Mouse (Mus musculus) lung, embryonic 16.5 days (tissue): ENCODE measurements around the gene Ankrd28. TPM values are rescaled to one million over a fixed set of nuclear protein-coding genes. Genes with fewer than 3 reads are reported as not detected.

Source experiments
- ATAC-seq: fragments of 200-750 bp; cut with Nextera tagmentation; 2 replicates; pipeline ENCODE4 v1.8.0; 2017; ENCODE audit warnings: low read depth, mild to moderate bottlenecking, moderate library complexity
- H3K27ac ChIP-seq: fragments of 300-500 bp; sonication (generic); 2 replicates; pipeline ENCODE4 v1.5.1; 2014; ENCODE audit warnings: mild to moderate bottlenecking, control low read depth, low read length
- H3K27me3 ChIP-seq: fragments of 300-500 bp; sonication (generic); 2 replicates; pipeline ENCODE4 v1.6.1; 2014; ENCODE audit warnings: low read depth, low read length, mixed read lengths; ENCODE audit not compliant: control insufficient read depth, insufficient read depth
- H3K36me3 ChIP-seq: fragments of 300-500 bp; sonication (generic); 2 replicates; pipeline ENCODE4 v1.6.1; 2014; ENCODE audit warnings: low read length; ENCODE audit not compliant: control insufficient read depth, insufficient read depth
- H3K4me1 ChIP-seq: fragments of 300-500 bp; sonication (generic); replicated peaks from 2 replicates; pipeline ENCODE4 v1.6.1; 2014; ENCODE audit warnings: low read length, mixed read lengths; ENCODE audit not compliant: control insufficient read depth, insufficient read depth
- H3K4me2 ChIP-seq: fragments of 300-500 bp; sonication (generic); 2 replicates; pipeline ENCODE4 v1.6.1; 2014; ENCODE audit warnings: low read depth, low read length, control low read depth
- H3K4me3 ChIP-seq: fragments of 300-500 bp; sonication (generic); 2 replicates; pipeline ENCODE4 v1.5.1; 2014; ENCODE audit warnings: mild to moderate bottlenecking, low read length, control low read depth
- H3K9ac ChIP-seq: fragments of 300-500 bp; sonication (generic); 2 replicates; pipeline ENCODE4 v1.6.1; 2014; ENCODE audit warnings: low read length, control low read depth
- H3K9me3 ChIP-seq: fragments of 300-500 bp; sonication (generic); 2 replicates; pipeline ENCODE4 v1.6.1; 2016; ENCODE audit warnings: low read length; ENCODE audit not compliant: control insufficient read depth
- WGBS: fragments of 180-500 bp; shearing (Covaris S2); extraction: QIAGEN DNeasy Blood & Tissue Kit; methylation state at CpG from one replicate; pipeline ENCODE4 v1.1.7; 2014; 5-methylcytosine and 5-hydroxymethylcytosine counted together
- polyA plus RNA-seq: library from polyadenylated mRNA; unstranded; fragments of >200 nt; fragmentation: Nextera tagmentation; extraction: Ambion mirVana; gene quantifications from 2 replicates; pipeline ENCODE4 v1.2.1, GENCODE M21; 2015

The Ankrd28 gene
- polyA plus RNA-seq, 1 experiment from 2014 or later = 7.0 TPM

GRCm38 (mm10) chr14:31800446-31800845, 30.0 kb downstream of the Ankrd28 start:
- WGBS = 74% methylated on average over 5 of the region's 5 CpGs

GRCm38 (mm10) chr14:31798937-31799336, 31.5 kb downstream of the Ankrd28 start:
- no peak for ATAC-seq
- no peak overlapping the region for H3K4me3 ChIP-seq
- no peaks in the 10 kb centered on the region for H3K36me3 ChIP-seq
- 0 out of 2 replicates have a peak, but pooled peaks cover 2% of the 10 kb centered on the region for H3K4me1 ChIP-seq
- H3K9me3 ChIP-seq = no peaks in the 10 kb centered on the region
- H3K4me2 ChIP-seq = no peak overlapping the region
- no peak overlapping the region for H3K9ac ChIP-seq
- 61% methylated on average over 10 of the region's 10 CpGs for WGBS
- no peaks in the 10 kb centered on the region for H3K27me3 ChIP-seq
- no peak overlapping the region for H3K27ac ChIP-seq

More at GRCm38 (mm10) chr14:31800446-31800845, 30.0 kb downstream of the Ankrd28 start:
- H3K9me3 ChIP-seq = no peaks in the 10 kb centered on the region
- no peaks in the 10 kb centered on the region for H3K36me3 ChIP-seq
- no peak overlapping the region for H3K27ac ChIP-seq
- H3K27me3 ChIP-seq = no peaks in the 10 kb centered on the region
- no peak overlapping the region for H3K9ac ChIP-seq
- no peak overlapping the region for H3K4me3 ChIP-seq
- no peaks in the 10 kb centered on the region for H3K4me1 ChIP-seq
- ATAC-seq = no peak
- no peak overlapping the region for H3K4me2 ChIP-seq

- Histone ChIP-seq H3K36me3 (no peaks in the 10 kb centered on the region), H3K27ac (no peak overlapping the region), H3K4me3 (no peak overlapping the region), H3K4me1 (0 out of 2 replicates have a peak, but pooled peaks cover 2% of the 10 kb centered on the region), H3K9ac (no peak overlapping the region), H3K4me2 (no peak overlapping the region), H3K9me3 (no peaks in the 10 kb centered on the region), H3K27me3 (no peaks in the 10 kb centered on the region)
- 44% methylated on average over 1 of the region's 1 CpGs for WGBS
- no peak for ATAC-seq
Observed at GRCm38 (mm10) chr14:31795535-31795934, 34.9 kb downstream of the Ankrd28 start.

DNA sequence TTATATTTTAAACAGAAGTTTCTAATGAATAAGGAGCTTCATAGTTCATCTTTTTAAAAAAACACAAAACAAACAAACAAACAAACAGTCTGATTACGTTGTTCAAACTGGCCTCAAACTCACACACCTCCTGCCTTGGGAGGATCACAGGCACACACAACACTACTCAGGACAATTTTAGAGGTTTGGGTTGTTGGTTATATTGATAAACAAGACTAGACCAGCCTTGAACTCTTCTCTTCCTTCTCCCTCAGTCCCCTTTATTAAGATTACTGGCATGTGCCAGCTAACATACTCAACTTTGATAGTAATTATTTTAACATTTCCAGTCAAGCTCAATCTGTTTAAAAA, 35.7 kb downstream of the Ankrd28 start:
- no peak overlapping the region for H3K4me2 ChIP-seq
- WGBS = 26% methylated on average over 1 of the region's 1 CpGs
- no peak overlapping the region for H3K4me3 ChIP-seq
- no peak overlapping the region for H3K9ac ChIP-seq
- no peaks in the 10 kb centered on the region for H3K9me3 ChIP-seq
- no peak overlapping the region for H3K27ac ChIP-seq
- ATAC-seq = no peak
- H3K4me1 ChIP-seq = 0 out of 2 replicates have a peak, but pooled peaks cover 2% of the 10 kb centered on the region
- no peaks in the 10 kb centered on the region for H3K36me3 ChIP-seq
- no peaks in the 10 kb centered on the region for H3K27me3 ChIP-seq

- Histone ChIP-seq H3K27ac (no peak overlapping the region), H3K27me3 (no peaks in the 10 kb centered on the region), H3K4me2 (no peak overlapping the region), H3K9ac (no peak overlapping the region), H3K9me3 (no peaks in the 10 kb centered on the region), H3K36me3 (no peaks in the 10 kb centered on the region), H3K4me1 (0 out of 2 replicates have a peak, but pooled peaks cover 2% of the 10 kb centered on the region), H3K4me3 (no peak overlapping the region)
- peak; percentile 87 for ATAC-seq
- 53% methylated on average over 4 of the region's 4 CpGs for WGBS
Observed at GRCm38 (mm10) chr14:31793979-31794775, 36.3 kb downstream of the Ankrd28 start.

GRCm38 (mm10) chr14:31790797-31791196, 39.7 kb downstream of the Ankrd28 start:
- H3K36me3 ChIP-seq = no peaks in the 10 kb centered on the region
- 57% methylated on average over 1 of the region's 1 CpGs for WGBS

GRCm38 (mm10) chr14:31786906-31787305, 43.5 kb downstream of the Ankrd28 start:
- no peak overlapping the region for H3K4me3 ChIP-seq
- no peak overlapping the region for H3K27ac ChIP-seq
- H3K27me3 ChIP-seq = no peaks in the 10 kb centered on the region
- 61% methylated on average over 2 of the region's 2 CpGs for WGBS
- no peak overlapping the region for H3K9ac ChIP-seq
- ATAC-seq = no peak
- peaks cover 7% of the 10 kb centered on the region; the same call in 1 of the 2 replicates for H3K4me1 ChIP-seq
- H3K4me2 ChIP-seq = no peak overlapping the region
- no peaks in the 10 kb centered on the region for H3K9me3 ChIP-seq
- H3K36me3 ChIP-seq = no peaks in the 10 kb centered on the region

More at GRCm38 (mm10) chr14:31790797-31791196, 39.7 kb downstream of the Ankrd28 start:
- Histone ChIP-seq H3K4me2 (no peak overlapping the region), H3K4me3 (no peak overlapping the region), H3K27me3 (no peaks in the 10 kb centered on the region), H3K4me1 (0 out of 2 replicates have a peak, but pooled peaks cover 6% of the 10 kb centered on the region), H3K27ac (no peak overlapping the region), H3K9me3 (no peaks in the 10 kb centered on the region), H3K9ac (no peak overlapping the region)
- no peak for ATAC-seq

GRCm38 (mm10) chr14:31785681-31786080, 44.8 kb downstream of the Ankrd28 start:
- no peaks in the 10 kb centered on the region for H3K27me3 ChIP-seq
- H3K27ac ChIP-seq = no peak overlapping the region
- no peaks in the 10 kb centered on the region for H3K36me3 ChIP-seq
- peaks cover 14% of the 10 kb centered on the region for H3K4me1 ChIP-seq
- no peaks in the 10 kb centered on the region for H3K9me3 ChIP-seq
- ATAC-seq = no peak
- no peak overlapping the region for H3K4me2 ChIP-seq
- no peak overlapping the region for H3K9ac ChIP-seq
- no peak overlapping the region for H3K4me3 ChIP-seq

DNA sequence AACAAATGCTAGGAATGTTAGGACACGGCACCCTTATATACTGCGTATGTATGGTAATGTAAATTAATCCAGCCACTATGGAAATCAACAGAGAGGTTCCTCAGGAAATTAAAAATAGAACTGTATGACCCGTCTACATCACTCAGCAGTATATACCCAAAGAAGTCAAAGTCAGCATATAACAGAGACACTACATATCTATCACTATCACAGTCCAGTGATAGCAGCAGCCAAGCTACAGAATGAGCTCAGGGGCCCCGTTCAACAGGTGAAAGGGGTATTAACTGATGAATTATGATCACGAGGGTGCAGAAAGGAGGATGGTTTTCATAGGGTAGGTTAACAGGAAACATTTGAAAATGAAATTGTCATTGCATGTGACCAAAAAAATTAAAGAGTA, 45.5 kb downstream of the Ankrd28 start:
- H3K9me3 ChIP-seq = no peaks in the 10 kb centered on the region
- 82% methylated on average over 5 of the region's 5 CpGs for WGBS
- H3K27ac ChIP-seq = no peak overlapping the region
- no peak overlapping the region for H3K9ac ChIP-seq
- H3K36me3 ChIP-seq = no peaks in the 10 kb centered on the region
- no peak overlapping the region for H3K4me2 ChIP-seq
- no peak for ATAC-seq
- no peak overlapping the region for H3K4me3 ChIP-seq
- peaks cover 14% of the 10 kb centered on the region for H3K4me1 ChIP-seq
- no peaks in the 10 kb centered on the region for H3K27me3 ChIP-seq
